Mouse (Mus musculus) limb, embryonic 10.5 days (tissue): ENCODE measurements around the gene Fzd7. TPM values are rescaled to one million over a fixed set of nuclear protein-coding genes. Genes with fewer than 3 reads are reported as not detected.

Experiments used
- DNase-seq: peaks from one replicate; pipeline ENCODE4 v3.0.0-alpha.2; 2017; ENCODE audit warnings: low spot score
- H3K27ac ChIP-seq: fragments of 300-500 bp; sonication (generic); 2 replicates; pipeline ENCODE4 v1.5.1; 2016; ENCODE audit warnings: mild to moderate bottlenecking
- H3K27me3 ChIP-seq: fragments of 300-500 bp; sonication (generic); 2 replicates; pipeline ENCODE4 v1.6.1; 2016; ENCODE audit warnings: low read depth, mild to moderate bottlenecking; ENCODE audit not compliant: poor library complexity, severe bottlenecking
- H3K36me3 ChIP-seq: fragments of 300-500 bp; sonication (generic); 2 replicates; pipeline ENCODE4 v1.6.1; 2016; ENCODE audit warnings: mild to moderate bottlenecking, moderate library complexity
- H3K4me1 ChIP-seq: fragments of 300-500 bp; sonication (generic); 2 replicates; pipeline ENCODE4 v1.6.1; 2016
- H3K4me3 ChIP-seq: fragments of 300-500 bp; sonication (generic); 2 replicates; pipeline ENCODE4 v1.5.1; 2016; ENCODE audit warnings: mild to moderate bottlenecking, moderate library complexity
- H3K9me3 ChIP-seq: fragments of 300-500 bp; sonication (generic); replicated peaks from 2 replicates; pipeline ENCODE4 v1.6.1; 2016; ENCODE audit warnings: mild to moderate bottlenecking
- WGBS: fragments of 180-500 bp; shearing (Covaris S2); methylation state at CpG from one replicate; pipeline ENCODE4 v1.1.7; 2016; 5-methylcytosine and 5-hydroxymethylcytosine counted together
- polyA plus RNA-seq: library from polyadenylated mRNA; unstranded; fragments of >200 nt; fragmentation: Nextera tagmentation; extraction: Ambion mirVana; gene quantifications from 2 replicates; pipeline ENCODE4 v1.2.1, GENCODE M21; 2016

The Fzd7 gene
- polyA plus RNA-seq, 1 experiment from 2014 or later = 13.2 TPM

GRCm38 (mm10) chr1:59520226-59520837 lies 38.1 kb downstream of the Fzd7 start:
- Histone ChIP-seq H3K36me3 (no peaks in the 10 kb centered on the region), H3K4me1 (peaks cover 61% of the 10 kb centered on the region), H3K27me3 (no peaks in the 10 kb centered on the region), H3K27ac (no peak overlapping the region), H3K9me3 (no peaks in the 10 kb centered on the region), H3K4me3 (no peak overlapping the region)
- peak; percentile 43 for DNase-seq
- 15% methylated on average over 11 of the region's 11 CpGs for WGBS

GRCm38 (mm10) chr1:59522456-59522855 lies 40.2 kb downstream of the Fzd7 start:
- Histone ChIP-seq H3K36me3 (no peaks in the 10 kb centered on the region), H3K4me1 (peaks cover 43% of the 10 kb centered on the region), H3K9me3 (no peaks in the 10 kb centered on the region), H3K27ac (no peak overlapping the region), H3K4me3 (no peak overlapping the region), H3K27me3 (no peaks in the 10 kb centered on the region)
- no peak for DNase-seq
- WGBS = 79% methylated on average over 1 of the region's 1 CpGs

DNA sequence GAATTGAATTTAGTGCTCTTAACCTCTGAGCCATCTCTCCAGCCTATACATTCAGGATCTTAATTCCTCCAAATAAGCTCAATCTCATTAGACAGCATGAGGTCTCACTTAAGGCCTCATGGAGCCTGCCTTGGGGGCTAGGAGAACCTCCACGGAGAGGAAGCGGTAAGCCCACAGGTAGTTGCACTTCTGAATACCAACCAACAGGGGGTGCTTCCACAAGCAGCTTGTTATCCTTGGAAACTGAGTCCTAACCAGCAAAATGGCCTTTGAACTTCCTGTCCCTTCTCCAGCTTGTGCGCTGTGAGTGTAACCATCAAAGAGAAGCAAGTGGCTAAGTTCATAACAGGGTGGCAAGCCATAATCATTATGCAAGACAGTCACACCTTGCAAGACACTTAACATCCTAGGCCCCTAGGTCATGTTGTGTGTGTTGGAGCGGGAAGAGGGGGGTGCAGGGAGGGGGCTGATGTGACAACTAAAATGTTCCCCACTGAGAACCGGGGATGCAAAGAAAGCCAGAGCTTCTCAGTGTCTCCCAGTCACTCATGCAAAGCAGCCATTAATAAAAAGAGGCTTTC lies 41.2 kb downstream of the Fzd7 start:
- H3K36me3 ChIP-seq = no peaks in the 10 kb centered on the region
- no peak for DNase-seq
- H3K27ac ChIP-seq = no peak overlapping the region
- H3K9me3 ChIP-seq = no peaks in the 10 kb centered on the region
- no peaks in the 10 kb centered on the region for H3K27me3 ChIP-seq
- no peak overlapping the region for H3K4me3 ChIP-seq
- 57% methylated on average over 5 of the region's 5 CpGs for WGBS
- H3K4me1 ChIP-seq = peaks cover 43% of the 10 kb centered on the region

DNA sequence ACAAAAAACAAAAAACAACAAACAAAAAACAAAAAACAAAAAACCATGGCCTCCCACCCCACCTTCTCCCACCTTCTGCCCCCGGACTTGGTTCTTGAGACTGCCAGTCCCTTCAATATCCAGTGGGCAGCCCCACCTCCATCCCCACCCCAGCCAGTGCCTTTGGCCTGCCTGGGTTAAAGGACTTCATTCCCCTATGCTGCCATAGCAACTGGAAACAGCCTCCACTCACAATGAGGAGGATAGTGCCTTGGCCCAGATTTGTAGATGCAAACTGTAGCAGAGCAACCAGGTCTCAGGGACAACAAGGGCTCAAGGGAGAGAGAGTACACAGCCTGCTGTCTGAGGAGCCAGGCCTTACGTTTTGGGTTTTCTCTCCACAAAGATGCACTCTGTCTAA lies 41.8 kb downstream of the Fzd7 start:
- Histone ChIP-seq H3K4me1 (peaks cover 38% of the 10 kb centered on the region), H3K9me3 (no peaks in the 10 kb centered on the region), H3K36me3 (no peaks in the 10 kb centered on the region), H3K4me3 (no peak overlapping the region), H3K27me3 (no peaks in the 10 kb centered on the region), H3K27ac (peak overlapping the region; percentile 33; the same call in 1 of the 2 replicates)
- 72% methylated on average over 2 of the region's 2 CpGs for WGBS
- DNase-seq = no peak

- DNase-seq = no peak
- H3K36me3 ChIP-seq = no peaks in the 10 kb centered on the region
- H3K4me1 ChIP-seq = peaks cover 31% of the 10 kb centered on the region
- H3K4me3 ChIP-seq = no peak overlapping the region
- H3K27ac ChIP-seq = no peak overlapping the region
- H3K27me3 ChIP-seq = no peaks in the 10 kb centered on the region
- no peaks in the 10 kb centered on the region for H3K9me3 ChIP-seq
- 66% methylated on average over 3 of the region's 3 CpGs for WGBS
Measured at GRCm38 (mm10) chr1:59524759-59525158, 42.5 kb downstream of the Fzd7 start.

- no peaks in the 10 kb centered on the region for H3K9me3 ChIP-seq
- H3K27me3 ChIP-seq = no peaks in the 10 kb centered on the region
- WGBS = 87% methylated on average over 6 of the region's 6 CpGs
- no peak for DNase-seq
- H3K36me3 ChIP-seq = no peaks in the 10 kb centered on the region
- H3K4me1 ChIP-seq = peaks cover 12% of the 10 kb centered on the region; the same call in 1 of the 2 replicates
- no peak overlapping the region for H3K4me3 ChIP-seq
- H3K27ac ChIP-seq = no peak overlapping the region
Measured at GRCm38 (mm10) chr1:59527219-59527618, 45.0 kb downstream of the Fzd7 start.

- DNase-seq = no peak
Measured at GRCm38 (mm10) chr1:59534976-59535810, 53.0 kb downstream of the Fzd7 start.

More at GRCm38 (mm10) chr1:59534976-59535810, 53.0 kb downstream of the Fzd7 start:
- H3K27ac ChIP-seq = peak overlapping the region; percentile 27; the same call in 1 of the 2 replicates
- H3K27me3 ChIP-seq = no peaks in the 10 kb centered on the region
- H3K4me1 ChIP-seq = peaks cover 17% of the 10 kb centered on the region
- H3K9me3 ChIP-seq = no peaks in the 10 kb centered on the region
- no peaks in the 10 kb centered on the region for H3K36me3 ChIP-seq
- H3K4me3 ChIP-seq = no peak overlapping the region
- WGBS = 31% methylated on average over 5 of the region's 5 CpGs

Other genes starting within 250 kb of the Fzd7 start
- gene Als2, start 245.2 kb upstream of the Fzd7 start, polyA plus RNA-seq = 11.0 and 13.2 TPM in 2 replicates
- 0.08 and 0.26 TPM in 2 replicates for gene Cdk15, start 225.5 kb upstream of the Fzd7 start, polyA plus RNA-seq
- gene Gm973, start 33.8 kb downstream of the Fzd7 start, polyA plus RNA-seq = 0.18 and 0.55 TPM in 2 replicates
- 583 and 618 TPM in 2 replicates for gene Sumo1, start 188.4 kb downstream of the Fzd7 start, polyA plus RNA-seq
- 292 and 307 TPM in 2 replicates for gene Nop58, start 202.5 kb downstream of the Fzd7 start, polyA plus RNA-seq